Mouse (Mus musculus) activated CD4-positive, CD25-positive, alpha-beta regulatory T cell, adult 4 months (primary cell): ENCODE measurements around the gene Cdon. TPM values are rescaled to one million over a fixed set of nuclear protein-coding genes. Genes with fewer than 3 reads are reported as not detected.
A peak's percentile ranks its signal among the peaks of the same experiment; 100 is the strongest.

ENCODE experiments used
- ATAC-seq: one replicate; pipeline ENCODE4 v1.8.0; 2017
- polyA plus RNA-seq, 2 experiments: library from polyadenylated mRNA; unstranded; fragments of 100-300 nt; shearing (Covaris generic); gene quantifications; one replicate each; pipeline ENCODE4 v1.2.1; 2017

The Cdon gene
- polyA plus RNA-seq, 2 experiments from 2014 or later, result 2.4 to 4.4 TPM

GRCm38 (mm10) chr9:35438286-35439061, 17.5 kb downstream of the Cdon start:
- ATAC-seq, result peak; percentile 54

- no peak for ATAC-seq
Observed at GRCm38 (mm10) chr9:35439062-35439442, 18.1 kb downstream of the Cdon start.

GRCm38 (mm10) chr9:35439754-35440153, 18.8 kb downstream of the Cdon start:
- no peak for ATAC-seq

GRCm38 (mm10) chr9:35442476-35442875, 21.5 kb downstream of the Cdon start:
- ATAC-seq, result no peak

- ATAC-seq, result no peak
Observed at GRCm38 (mm10) chr9:35443618-35444511, 22.9 kb downstream of the Cdon start.

GRCm38 (mm10) chr9:35444512-35444886, 23.6 kb downstream of the Cdon start:
- no peak for ATAC-seq

GRCm38 (mm10) chr9:35446916-35447315, 26.0 kb downstream of the Cdon start:
- ATAC-seq, result no peak

- ATAC-seq, result no peak
Observed at GRCm38 (mm10) chr9:35453311-35453710, 32.4 kb downstream of the Cdon start.

- ATAC-seq, result peak; percentile 87
Observed at GRCm38 (mm10) chr9:35459594-35459993, 38.7 kb downstream of the Cdon start.

GRCm38 (mm10) chr9:35467264-35467817, 46.4 kb downstream of the Cdon start:
- no peak for ATAC-seq

GRCm38 (mm10) chr9:35468913-35469312, 48.0 kb downstream of the Cdon start:
- ATAC-seq, result no peak

GRCm38 (mm10) chr9:35474104-35474724, 53.3 kb downstream of the Cdon start:
- no peak for ATAC-seq

- peak; percentile 65 for ATAC-seq
Observed at GRCm38 (mm10) chr9:35475394-35475793, 54.5 kb downstream of the Cdon start.

- ATAC-seq, result no peak
Observed at GRCm38 (mm10) chr9:35479456-35479855, 58.5 kb downstream of the Cdon start.

- no peak for ATAC-seq
Observed at GRCm38 (mm10) chr9:35482014-35482898, 61.3 kb downstream of the Cdon start.

- ATAC-seq, result no peak
Observed at GRCm38 (mm10) chr9:35483949-35484348, 63.0 kb downstream of the Cdon start.

GRCm38 (mm10) chr9:35486616-35487015, 65.7 kb downstream of the Cdon start:
- no peak for ATAC-seq

GRCm38 (mm10) chr9:35488496-35488895, 67.6 kb downstream of the Cdon start:
- ATAC-seq, result no peak

GRCm38 (mm10) chr9:35491109-35491866, 70.4 kb downstream of the Cdon start:
- ATAC-seq, result no peak

- ATAC-seq, result no peak
Observed at GRCm38 (mm10) chr9:35493033-35493732, 72.3 kb downstream of the Cdon start.

GRCm38 (mm10) chr9:35493733-35494092, 72.8 kb downstream of the Cdon start:
- ATAC-seq, result no peak
